Mouse (Mus musculus) liver, embryonic 16.5 days (tissue): ENCODE measurements around the gene Igf1r. TPM values are rescaled to one million over a fixed set of nuclear protein-coding genes. Genes with fewer than 3 reads are reported as not detected.

Experiments
- ATAC-seq: fragments of 200-750 bp; cut with Nextera tagmentation; 2 replicates; pipeline ENCODE4 v1.8.0; 2017; ENCODE audit warnings: low read depth, mild to moderate bottlenecking, moderate number of reproducible peaks, moderate library complexity
- H3K27ac ChIP-seq: fragments of 300-500 bp; sonication (generic); 2 replicates; pipeline ENCODE4 v1.5.1; 2014; ENCODE audit warnings: mild to moderate bottlenecking, low read length
- H3K27me3 ChIP-seq: fragments of 300-500 bp; sonication (generic); 2 replicates; pipeline ENCODE4 v1.6.1; 2014; ENCODE audit warnings: low read depth, low read length, mixed read lengths; ENCODE audit not compliant: control insufficient read depth, insufficient read depth
- H3K36me3 ChIP-seq: fragments of 300-500 bp; sonication (generic); 2 replicates; pipeline ENCODE4 v1.6.1; 2014; ENCODE audit warnings: mild to moderate bottlenecking; ENCODE audit not compliant: control insufficient read depth, insufficient read depth
- H3K4me1 ChIP-seq: fragments of 300-500 bp; sonication (generic); 2 replicates; pipeline ENCODE4 v1.6.1; 2014; ENCODE audit warnings: low read depth, low read length, mixed read lengths; ENCODE audit not compliant: control insufficient read depth
- H3K4me2 ChIP-seq: fragments of 300-500 bp; sonication (generic); 2 replicates; pipeline ENCODE4 v1.6.1; 2014; ENCODE audit warnings: low read depth, low read length, mixed read lengths
- H3K4me3 ChIP-seq: fragments of 300-500 bp; sonication (generic); 2 replicates; pipeline ENCODE4 v1.5.1; 2014; ENCODE audit warnings: low read depth, mild to moderate bottlenecking, low read length
- H3K9ac ChIP-seq: fragments of 300-500 bp; sonication (generic); 2 replicates; pipeline ENCODE4 v1.6.1; 2014; ENCODE audit warnings: low read depth, low read length
- H3K9me3 ChIP-seq: fragments of 300-500 bp; sonication (generic); replicated peaks from 2 replicates; pipeline ENCODE4 v1.6.1; 2016; ENCODE audit warnings: low read length; ENCODE audit not compliant: control insufficient read depth
- WGBS: fragments of 180-500 bp; shearing (Covaris S2); extraction: QIAGEN DNeasy Blood & Tissue Kit; methylation state at CpG from one replicate; pipeline ENCODE4 v1.1.7; 2014; ENCODE audit not compliant: insufficient replicate concordance; 5-methylcytosine and 5-hydroxymethylcytosine counted together
- polyA plus RNA-seq: library from polyadenylated mRNA; unstranded; fragments of >200 nt; fragmentation: Nextera tagmentation; extraction: Ambion mirVana; gene quantifications from 2 replicates; pipeline ENCODE4 v1.2.1, GENCODE M21; 2015

The Igf1r gene
- polyA plus RNA-seq, 1 experiment from 2014 or later = 3.2 TPM

- H3K4me1 ChIP-seq = peaks cover 6% of the 10 kb centered on the region
- 70% methylated on average over 4 of the region's 4 CpGs for WGBS
- no peak for ATAC-seq
Measured at GRCm38 (mm10) chr7:68095574-68095973, 142.9 kb downstream of the Igf1r start.

GRCm38 (mm10) chr7:68096411-68096810, 143.8 kb downstream of the Igf1r start:
- Histone ChIP-seq H3K9ac (no peak overlapping the region), H3K9me3 (no peaks in the 10 kb centered on the region), H3K4me2 (no peak overlapping the region), H3K4me1 (peaks cover 6% of the 10 kb centered on the region), H3K4me3 (no peak overlapping the region), H3K27me3 (peaks cover 5% of the 10 kb centered on the region), H3K27ac (no peak overlapping the region), H3K36me3 (no peaks in the 10 kb centered on the region)
- 44% methylated on average over 6 of the region's 6 CpGs for WGBS
- ATAC-seq = no peak

More at GRCm38 (mm10) chr7:68095574-68095973, 142.9 kb downstream of the Igf1r start:
- Histone ChIP-seq H3K27me3 (peaks cover 5% of the 10 kb centered on the region), H3K9me3 (no peaks in the 10 kb centered on the region), H3K9ac (no peak overlapping the region), H3K27ac (no peak overlapping the region), H3K36me3 (no peaks in the 10 kb centered on the region), H3K4me3 (no peak overlapping the region), H3K4me2 (no peak overlapping the region)

- no peak overlapping the region for H3K9ac ChIP-seq
- H3K4me3 ChIP-seq = no peak overlapping the region
- no peak overlapping the region for H3K27ac ChIP-seq
- 72% methylated on average over 7 of the region's 7 CpGs for WGBS
- no peaks in the 10 kb centered on the region for H3K36me3 ChIP-seq
- H3K27me3 ChIP-seq = peaks cover 5% of the 10 kb centered on the region
- no peak for ATAC-seq
- peaks cover 6% of the 10 kb centered on the region for H3K4me1 ChIP-seq
- no peak overlapping the region for H3K4me2 ChIP-seq
- no peaks in the 10 kb centered on the region for H3K9me3 ChIP-seq
Measured at GRCm38 (mm10) chr7:68097081-68097836, 144.6 kb downstream of the Igf1r start.

- Histone ChIP-seq H3K4me2 (no peak overlapping the region), H3K27me3 (peaks cover 5% of the 10 kb centered on the region)
Measured at GRCm38 (mm10) chr7:68098098-68098497, 145.5 kb downstream of the Igf1r start.

GRCm38 (mm10) chr7:68100388-68100787, 147.8 kb downstream of the Igf1r start:
- no peak overlapping the region for H3K4me3 ChIP-seq
- H3K9ac ChIP-seq = no peak overlapping the region
- no peaks in the 10 kb centered on the region; the same call in 1 of the 2 replicates for H3K4me1 ChIP-seq
- H3K27me3 ChIP-seq = peaks cover 4% of the 10 kb centered on the region
- 67% methylated on average over 10 of the region's 10 CpGs for WGBS
- no peak for ATAC-seq
- no peaks in the 10 kb centered on the region for H3K9me3 ChIP-seq
- H3K4me2 ChIP-seq = no peak overlapping the region
- no peak overlapping the region for H3K27ac ChIP-seq
- no peaks in the 10 kb centered on the region for H3K36me3 ChIP-seq

More at GRCm38 (mm10) chr7:68098098-68098497, 145.5 kb downstream of the Igf1r start:
- no peak for ATAC-seq
- WGBS = 84% methylated on average over 6 of the region's 6 CpGs
- no peaks in the 10 kb centered on the region; the same call in 1 of the 2 replicates for H3K4me1 ChIP-seq
- H3K4me3 ChIP-seq = no peak overlapping the region
- no peak overlapping the region for H3K9ac ChIP-seq
- no peaks in the 10 kb centered on the region for H3K36me3 ChIP-seq
- H3K9me3 ChIP-seq = no peaks in the 10 kb centered on the region
- no peak overlapping the region for H3K27ac ChIP-seq

GRCm38 (mm10) chr7:68102456-68103177, 150.0 kb downstream of the Igf1r start:
- H3K9ac ChIP-seq = no peak overlapping the region
- H3K4me2 ChIP-seq = no peak overlapping the region
- H3K4me3 ChIP-seq = no peak overlapping the region
- H3K27me3 ChIP-seq = peaks cover 7% of the 10 kb centered on the region
- ATAC-seq = no peak
- no peak overlapping the region for H3K27ac ChIP-seq
- WGBS = 58% methylated on average over 15 of the region's 15 CpGs
- no peaks in the 10 kb centered on the region for H3K9me3 ChIP-seq
- no peaks in the 10 kb centered on the region for H3K36me3 ChIP-seq
- H3K4me1 ChIP-seq = no peaks in the 10 kb centered on the region

GRCm38 (mm10) chr7:68103178-68103530, 150.5 kb downstream of the Igf1r start:
- Histone ChIP-seq H3K36me3 (no peaks in the 10 kb centered on the region), H3K9ac (no peak overlapping the region), H3K4me1 (no peaks in the 10 kb centered on the region), H3K9me3 (no peaks in the 10 kb centered on the region), H3K4me2 (no peak overlapping the region), H3K27ac (no peak overlapping the region), H3K4me3 (no peak overlapping the region), H3K27me3 (peaks cover 11% of the 10 kb centered on the region)
- 6% methylated on average over 2 of the region's 2 CpGs for WGBS
- ATAC-seq = no peak

GRCm38 (mm10) chr7:68111532-68111931, 158.9 kb downstream of the Igf1r start:
- no peak overlapping the region for H3K4me3 ChIP-seq
- H3K9me3 ChIP-seq = no peaks in the 10 kb centered on the region
- no peak for ATAC-seq
- peaks cover 34% of the 10 kb centered on the region for H3K27me3 ChIP-seq
- no peaks in the 10 kb centered on the region for H3K36me3 ChIP-seq
- peaks cover 16% of the 10 kb centered on the region for H3K4me1 ChIP-seq
- 83% methylated on average over 4 of the region's 4 CpGs for WGBS
- H3K4me2 ChIP-seq = no peak overlapping the region
- H3K27ac ChIP-seq = no peak overlapping the region
- no peak overlapping the region for H3K9ac ChIP-seq

- Histone ChIP-seq H3K27me3 (peaks cover 40% of the 10 kb centered on the region), H3K4me2 (no peak overlapping the region), H3K9ac (no peak overlapping the region), H3K4me1 (peaks cover 16% of the 10 kb centered on the region), H3K27ac (no peak overlapping the region), H3K9me3 (no peaks in the 10 kb centered on the region), H3K4me3 (no peak overlapping the region), H3K36me3 (no peaks in the 10 kb centered on the region)
- ATAC-seq = no peak
- 57% methylated on average over 8 of the region's 8 CpGs for WGBS
Measured at GRCm38 (mm10) chr7:68112582-68112981, 160.0 kb downstream of the Igf1r start.
